Mouse (Mus musculus) urinary bladder, postnatal 10 days (tissue): ENCODE data around the gene Repin1.
"Not testable (repeated sequence)": the region's sequence is repeated elsewhere in the genome, so short reads cannot be mapped to it uniquely, and the experiment has no call there.

Experiments used
- DNase-seq: peaks from one replicate; pipeline ENCODE4 v3.0.0; 2022; ENCODE audit warnings: low spot score

Gene Repin1

DNA sequence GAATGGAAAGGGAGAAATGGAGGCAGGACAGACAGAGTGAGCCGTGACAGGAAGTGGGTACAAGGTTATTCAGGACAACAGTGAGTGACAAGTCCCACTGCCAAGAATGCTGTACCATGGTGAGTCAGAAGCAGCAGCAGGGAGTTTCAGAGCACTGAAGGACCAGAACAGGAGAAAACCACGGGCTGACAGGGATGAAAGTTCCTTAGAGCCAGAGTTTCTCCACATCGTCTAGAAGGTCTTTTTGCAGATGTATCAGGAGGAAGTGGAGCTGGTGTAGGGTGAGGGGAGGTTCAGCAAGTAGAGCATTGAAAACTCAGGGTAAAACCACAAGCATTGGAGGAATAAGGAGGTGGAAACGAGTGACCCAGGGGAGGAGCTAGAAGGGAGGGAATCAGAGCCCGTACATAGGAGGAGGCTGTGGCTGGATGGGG lies 14.5 kb upstream of the Repin1 start:
- no peak for DNase-seq

DNA sequence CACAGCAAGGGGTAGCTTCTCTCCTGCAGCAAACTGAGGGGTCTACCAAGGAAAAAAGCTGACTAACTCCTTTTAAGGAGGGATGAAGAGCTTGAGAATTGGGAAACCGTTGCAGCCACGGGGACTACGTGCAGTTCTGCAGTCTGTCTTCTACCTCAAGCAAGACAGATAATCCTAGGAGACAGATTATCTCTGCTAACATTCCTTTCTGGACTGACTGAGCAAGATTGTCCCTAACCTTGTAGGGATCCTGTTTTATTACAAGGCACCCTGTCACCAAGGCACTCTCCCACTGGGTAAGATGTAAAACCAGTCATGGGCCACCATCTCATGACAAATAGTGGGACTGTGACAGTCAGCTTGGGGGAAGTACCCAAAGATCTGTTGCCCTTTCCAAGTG lies 12.4 kb upstream of the Repin1 start:
- DNase-seq: no peak

DNA sequence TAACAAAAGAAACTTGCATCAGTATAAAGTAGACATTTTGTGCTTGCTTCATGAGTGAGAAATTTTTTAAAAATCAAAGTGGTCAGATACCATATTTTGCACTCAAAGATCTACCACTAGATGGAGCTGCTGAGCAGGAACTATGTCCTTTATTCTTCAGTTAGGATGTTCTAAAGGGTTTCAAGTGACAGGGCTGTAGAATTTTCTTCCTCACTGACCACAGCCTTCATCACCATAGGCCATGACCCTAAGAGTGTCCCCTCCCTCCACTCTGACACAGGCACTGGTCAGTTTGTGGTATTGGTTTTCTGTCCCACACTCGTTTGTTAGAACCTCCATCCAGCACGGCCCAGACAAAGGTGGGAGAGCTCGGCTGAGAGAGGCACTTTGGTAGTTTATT lies 11.6 kb upstream of the Repin1 start:
- DNase-seq: no peak

DNA sequence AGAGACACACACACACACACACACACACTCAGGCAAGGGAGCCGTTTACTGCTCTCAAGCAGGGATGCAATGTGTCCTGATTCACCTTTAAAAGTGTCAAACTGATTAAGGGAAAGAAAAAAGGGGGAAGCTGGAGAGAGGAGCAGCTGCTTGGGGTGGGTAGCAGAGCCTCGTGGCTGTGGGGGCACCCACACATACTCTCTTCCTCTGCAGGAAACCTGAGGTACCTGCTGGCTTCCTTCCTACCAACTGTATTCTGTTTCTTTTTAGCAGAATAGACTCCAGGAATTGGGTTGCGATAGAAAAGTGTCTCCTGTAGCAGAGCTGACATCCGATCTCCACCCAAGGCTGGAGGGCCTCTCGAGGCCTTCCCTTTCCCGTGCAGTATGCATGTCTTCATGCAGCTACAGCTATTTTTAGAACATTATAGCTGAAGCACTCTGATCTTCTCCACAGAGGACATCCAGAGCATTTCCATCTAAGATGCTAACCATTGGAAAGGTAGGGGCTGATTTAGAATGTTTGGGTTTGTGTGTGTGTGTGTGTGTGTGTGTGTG lies 4.4 kb upstream of the Repin1 start, which contains the start of gene Gm45021:
Gene Gm45021, plus strand, starts transcription at position 417 of the 557 bp plus-strand sequence.
- DNase-seq: no peak

DNA sequence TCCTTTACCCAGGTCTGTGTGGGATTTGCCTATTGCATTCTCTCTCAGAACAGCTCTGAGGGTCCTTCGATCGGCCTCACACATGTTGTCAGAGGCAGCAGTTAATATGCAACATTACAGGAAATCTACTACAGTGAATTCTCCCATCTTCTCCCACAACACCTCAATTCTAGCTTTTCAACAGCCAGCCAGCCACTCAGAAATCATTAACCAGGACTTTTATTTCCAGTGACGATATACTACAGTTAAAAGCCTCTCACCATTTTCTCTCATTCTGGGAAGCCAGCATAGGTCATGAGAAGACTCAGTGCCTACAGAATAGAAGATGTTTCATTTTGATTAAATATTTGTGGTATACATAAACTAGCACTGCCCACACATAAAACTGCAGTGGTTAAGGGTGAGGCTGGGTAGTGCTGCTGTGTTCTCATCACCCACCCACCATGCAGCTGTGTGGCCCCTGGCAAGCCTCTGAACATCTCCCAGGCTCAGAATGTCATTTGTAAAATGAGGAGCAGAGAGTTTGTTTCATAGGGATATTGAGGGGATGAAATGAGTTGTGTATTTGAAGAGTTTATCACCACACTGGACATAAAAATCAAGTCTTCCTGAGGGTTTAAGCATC lies 2.4 kb upstream of the Repin1 start:
- no peak for DNase-seq

DNA sequence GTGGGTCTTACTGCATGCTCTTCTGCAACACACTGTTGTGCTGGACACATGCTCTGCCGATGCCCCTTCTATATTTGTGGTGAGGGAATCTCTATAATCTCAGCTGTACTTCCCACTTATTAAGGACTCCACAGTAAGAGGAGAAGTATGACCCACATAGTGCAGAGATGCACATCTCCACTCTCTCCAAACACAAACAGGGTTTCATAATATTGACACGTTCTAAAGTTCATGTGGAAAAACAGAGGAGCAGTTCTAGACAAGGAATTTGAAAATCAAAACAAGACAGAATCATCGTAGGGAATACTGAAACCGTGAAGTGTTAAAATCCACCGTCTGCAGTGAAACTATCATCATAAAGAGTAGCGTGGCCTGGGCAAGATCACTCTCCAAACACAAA lies 1.8 kb upstream of the Repin1 start:
- no peak for DNase-seq

DNA sequence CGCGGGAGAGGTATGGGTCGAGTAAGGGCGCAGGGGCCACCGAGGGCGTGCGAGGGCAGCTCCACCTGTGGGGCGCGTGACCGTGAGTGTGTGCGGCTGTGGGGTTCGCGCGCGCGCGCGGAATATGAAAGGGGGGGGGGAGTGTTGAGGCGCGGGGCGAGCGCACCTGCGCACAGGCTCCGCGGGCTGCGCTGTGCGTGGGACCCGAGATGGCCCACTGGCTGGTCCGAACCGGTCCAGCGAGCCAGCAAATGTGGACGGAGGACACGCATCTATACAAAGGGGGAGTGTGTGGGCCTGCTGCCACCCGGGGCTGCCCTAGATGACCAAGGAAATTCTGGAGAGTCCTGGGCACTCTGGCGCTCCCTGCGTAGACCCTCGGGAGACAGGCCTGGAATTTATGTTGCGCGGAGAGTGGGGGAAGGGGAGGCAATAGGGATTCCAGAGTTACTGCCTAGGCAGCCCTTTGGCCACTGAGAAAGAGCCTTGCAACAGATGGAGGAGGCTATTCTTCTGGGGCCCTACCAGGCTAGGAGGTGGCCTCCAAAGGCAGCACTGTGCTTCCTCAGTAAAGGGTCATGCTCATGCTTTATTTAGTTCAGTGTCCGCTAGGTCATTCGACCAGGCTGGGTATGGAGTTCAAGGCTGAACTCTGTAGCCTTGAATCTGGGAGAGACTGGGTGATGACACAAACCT lies 508 bp downstream of the Repin1 start:
- DNase-seq: no peak

DNA sequence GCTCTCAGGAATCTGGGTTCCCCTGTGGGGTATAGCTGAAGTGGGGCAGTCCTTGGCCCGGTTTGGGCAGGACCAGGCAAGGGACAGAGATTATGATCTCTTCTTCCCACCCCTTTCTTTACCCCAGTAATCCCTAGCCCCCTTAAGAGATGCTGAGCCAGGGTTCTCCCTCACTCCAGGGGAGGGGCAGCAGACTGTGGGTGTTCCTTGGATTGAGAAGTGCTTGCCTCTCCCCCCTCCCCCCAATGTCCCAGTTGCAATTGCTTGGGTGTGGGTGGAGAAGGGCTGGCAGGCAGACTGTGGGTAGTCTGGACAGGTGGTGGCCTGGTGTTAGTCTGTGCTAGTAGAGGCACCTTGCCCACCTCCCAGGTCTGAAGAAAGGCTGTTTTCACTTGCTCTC lies 1.6 kb downstream of the Repin1 start:
- DNase-seq: no peak

DNA sequence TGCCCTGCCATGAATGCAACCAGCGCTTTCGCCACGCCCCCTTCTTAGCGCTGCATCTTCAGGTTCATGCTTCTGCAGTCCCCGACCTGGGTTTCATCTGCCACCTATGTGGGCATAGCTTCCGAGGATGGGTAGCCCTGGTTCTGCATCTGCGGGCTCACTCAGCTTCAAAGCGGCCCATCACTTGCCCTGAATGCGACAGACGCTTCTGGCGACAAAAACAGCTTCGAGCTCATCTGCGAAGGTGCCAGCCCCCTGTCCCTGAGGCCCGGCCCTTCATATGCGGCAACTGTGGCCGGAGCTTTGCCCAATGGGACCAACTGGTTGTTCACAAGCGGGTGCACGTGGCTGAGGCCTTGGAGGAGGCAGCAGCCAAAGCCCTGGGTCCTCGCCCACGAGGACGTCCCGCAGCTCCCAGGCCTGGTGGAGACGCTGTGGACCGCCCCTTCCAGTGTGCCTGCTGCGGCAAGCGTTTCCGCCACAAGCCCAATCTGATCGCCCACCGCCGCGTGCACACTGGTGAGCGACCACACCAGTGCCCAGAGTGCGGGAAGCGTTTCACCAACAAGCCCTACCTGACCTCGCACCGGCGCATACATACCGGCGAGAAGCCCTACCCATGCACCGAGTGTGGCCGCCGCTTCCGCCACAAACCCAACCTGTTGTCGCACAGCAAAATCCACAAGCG lies 3.0 kb downstream of the Repin1 start:
- DNase-seq: no peak

DNA sequence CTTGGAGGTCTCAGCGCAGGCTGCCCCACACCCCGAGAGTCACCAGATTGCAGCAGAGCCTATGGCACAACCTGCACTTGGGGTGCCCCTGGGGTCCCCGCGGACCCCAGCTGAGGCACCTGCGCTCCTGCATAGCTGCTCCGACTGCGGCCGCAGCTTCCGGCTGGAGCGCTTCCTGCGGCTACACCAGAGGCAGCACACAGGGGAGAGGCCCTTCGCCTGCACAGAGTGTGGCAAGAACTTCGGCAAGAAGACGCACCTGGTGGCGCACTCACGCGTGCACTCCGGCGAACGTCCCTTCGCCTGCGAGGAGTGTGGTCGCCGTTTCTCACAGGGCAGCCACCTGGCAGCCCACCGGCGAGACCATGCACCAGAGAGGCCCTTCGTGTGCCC lies 3.5 kb downstream of the Repin1 start:
- DNase-seq: no peak

DNA sequence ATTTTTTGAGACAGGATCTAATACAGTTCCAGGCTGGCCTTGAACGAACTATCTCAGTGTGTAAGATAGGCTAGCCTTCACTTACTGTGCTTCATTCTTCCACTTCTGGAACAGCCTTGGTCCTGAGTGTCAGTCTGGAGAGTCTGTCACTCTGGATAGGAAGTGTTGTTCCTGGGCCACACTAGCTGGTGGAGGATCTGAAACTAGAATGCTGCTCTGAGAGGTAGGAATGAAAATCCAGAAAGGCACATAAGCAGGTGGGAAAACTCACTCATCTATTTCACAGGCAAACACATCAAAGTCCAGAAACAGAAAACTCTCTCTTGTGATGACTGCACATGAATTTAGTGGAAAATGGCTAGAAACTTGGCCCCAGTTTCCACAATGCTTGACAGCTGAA lies 6.9 kb downstream of the Repin1 start:
- no peak for DNase-seq

DNA sequence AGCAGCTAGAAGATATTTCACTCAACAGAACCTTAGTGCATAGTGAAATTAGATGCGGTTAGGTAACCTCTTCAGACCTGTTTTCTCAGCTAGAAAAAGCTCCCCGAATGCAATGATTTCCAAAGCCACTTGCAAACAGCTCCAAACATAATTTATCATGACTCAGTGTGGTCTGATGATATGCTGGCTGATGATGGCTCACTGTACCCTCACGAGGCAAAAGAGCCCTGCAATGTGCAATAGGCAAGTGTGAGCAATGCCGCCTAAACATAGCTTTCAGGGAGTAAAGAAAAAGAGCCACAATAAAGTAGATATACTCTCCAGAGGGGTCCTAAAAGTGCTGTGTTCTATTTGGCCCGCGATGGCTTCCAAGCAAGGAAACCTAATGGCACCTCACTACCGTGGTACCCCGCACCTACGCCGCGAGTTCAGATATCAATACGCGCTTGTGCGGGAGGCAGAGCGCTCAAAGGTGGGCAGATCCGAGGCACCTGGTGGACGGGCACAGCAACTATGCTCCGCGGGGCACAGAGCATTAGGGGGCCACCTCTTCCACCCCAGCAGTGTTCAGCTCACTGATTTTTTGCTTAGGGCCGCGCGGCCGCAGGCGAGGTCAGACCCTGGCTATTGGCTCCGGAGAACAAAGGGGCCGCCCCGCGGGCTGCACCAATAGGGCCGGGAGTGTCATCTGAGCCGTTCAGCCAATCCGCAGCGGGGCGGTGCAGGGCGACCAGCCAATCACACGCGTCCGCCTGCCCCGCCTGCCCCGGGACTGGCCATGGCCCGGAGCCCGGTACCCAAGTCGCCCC lies 7.8 kb downstream of the Repin1 start, which contains the start of gene Zfp775:
Gene Zfp775, plus strand, starts transcription at position 793 of the 809 bp plus-strand sequence.
- DNase-seq: peak; percentile 85

DNA sequence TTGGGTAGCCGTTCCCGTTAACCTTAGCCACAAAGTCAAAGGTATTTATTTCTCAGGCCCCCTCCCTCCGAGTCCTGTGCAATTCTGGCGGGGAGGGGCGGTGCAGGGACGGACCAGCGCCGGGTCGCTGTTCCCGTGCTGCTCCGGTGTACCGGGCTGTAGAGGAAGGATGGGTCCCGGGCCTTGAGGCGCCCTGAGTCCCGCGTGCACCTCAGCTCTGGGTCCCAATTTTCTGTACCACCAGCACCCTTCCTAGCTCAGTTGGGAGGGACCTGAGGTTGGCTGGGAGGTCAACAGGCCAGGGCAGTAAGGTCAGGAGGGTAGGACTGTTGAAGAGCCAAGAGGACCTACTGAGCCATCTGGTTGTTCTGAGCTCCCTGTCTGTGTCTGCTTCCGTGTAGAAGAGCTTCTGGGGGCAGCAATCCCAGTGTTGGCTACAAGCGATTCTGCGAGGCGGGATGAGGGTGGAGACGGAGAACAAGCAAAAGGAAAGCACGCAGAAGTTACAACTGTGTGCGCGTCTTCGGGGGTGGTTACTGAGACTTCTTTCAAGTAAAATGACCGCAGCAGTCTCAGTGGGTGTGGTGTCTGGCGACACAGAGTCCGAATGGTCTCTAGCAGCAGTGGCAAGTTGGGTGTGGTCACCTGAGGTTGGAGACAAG lies 8.5 kb downstream of the Repin1 start:
- DNase-seq: no peak

DNA sequence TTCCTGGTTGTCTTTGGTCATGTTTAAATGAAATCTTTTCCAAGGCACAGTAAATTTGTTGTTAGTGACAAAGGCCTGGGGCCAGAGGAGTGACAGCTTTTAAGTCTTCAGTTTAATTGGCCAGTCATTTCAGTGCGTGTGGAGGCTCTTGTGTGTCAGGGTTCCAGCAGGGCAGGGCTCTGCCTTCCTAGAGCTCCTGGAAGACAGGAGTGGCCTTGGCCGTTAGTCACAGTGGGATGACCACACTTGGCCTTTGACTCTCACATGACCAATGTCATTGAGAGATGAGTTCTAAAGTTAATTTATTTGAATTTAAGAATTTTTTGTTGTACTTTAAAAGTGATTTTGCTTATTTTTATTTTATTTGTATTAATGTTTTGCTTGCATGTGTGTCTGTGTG lies 14.4 kb downstream of the Repin1 start:
- no peak for DNase-seq

DNA sequence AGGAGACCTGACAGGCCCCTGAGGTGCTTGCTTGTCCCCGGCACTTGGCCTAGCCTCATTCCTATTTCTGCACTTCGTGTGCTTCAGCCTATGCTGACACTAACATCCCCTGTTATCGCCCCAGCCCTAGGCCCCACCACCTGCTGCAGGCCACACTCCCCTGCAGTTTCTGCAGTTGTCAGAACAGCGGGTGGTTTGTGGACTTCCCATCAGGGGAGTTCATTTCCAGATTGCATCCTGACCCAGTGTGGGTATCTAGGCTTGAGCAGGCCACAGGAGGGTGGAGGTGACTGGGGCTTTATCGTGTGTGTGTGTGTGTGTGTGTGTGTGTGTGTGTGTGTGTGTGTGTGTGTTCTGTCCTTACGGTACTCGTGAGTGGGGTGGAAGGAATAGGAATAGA lies 15.8 kb downstream of the Repin1 start:
- DNase-seq: no peak

DNA sequence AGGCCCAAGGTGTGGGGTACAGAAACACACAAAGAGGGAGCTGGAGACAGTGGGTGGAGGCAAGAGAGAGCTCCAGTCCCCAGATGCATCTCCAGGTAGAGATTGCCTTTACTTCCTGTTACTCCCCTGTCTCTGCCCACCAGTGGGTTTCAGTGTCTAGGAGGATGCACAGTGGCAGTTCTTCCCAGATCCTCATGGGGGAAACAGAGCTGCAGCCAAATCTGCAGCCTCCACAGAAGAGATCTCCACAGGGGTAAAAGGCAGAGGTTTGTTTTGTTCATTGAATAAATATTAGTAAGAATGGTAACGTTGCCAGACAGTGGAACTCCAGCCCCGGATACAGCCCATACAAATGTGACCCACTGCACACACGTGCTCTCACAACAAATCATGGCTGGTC lies 17.0 kb downstream of the Repin1 start:
- DNase-seq: no peak

DNA sequence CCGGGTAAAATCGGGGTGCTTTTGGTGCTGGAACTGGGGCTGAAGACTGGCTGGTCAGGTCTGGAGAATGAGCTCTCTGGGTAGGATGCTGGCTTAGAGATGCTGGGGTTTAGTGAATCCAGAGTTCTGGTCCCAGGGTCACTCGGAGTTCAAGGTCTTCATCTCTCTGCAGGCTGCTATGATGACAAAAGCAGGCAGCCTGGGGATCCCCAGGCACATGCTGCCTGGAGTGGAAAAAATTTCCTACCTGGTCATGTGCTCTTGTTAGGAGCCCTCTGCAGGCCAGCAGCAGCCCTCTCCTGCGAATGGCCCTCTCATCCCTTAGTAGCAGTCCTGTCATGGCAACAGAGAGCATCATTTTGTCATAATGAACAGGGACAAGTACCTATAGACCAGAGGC lies 19.8 kb downstream of the Repin1 start:
- no peak for DNase-seq

DNA sequence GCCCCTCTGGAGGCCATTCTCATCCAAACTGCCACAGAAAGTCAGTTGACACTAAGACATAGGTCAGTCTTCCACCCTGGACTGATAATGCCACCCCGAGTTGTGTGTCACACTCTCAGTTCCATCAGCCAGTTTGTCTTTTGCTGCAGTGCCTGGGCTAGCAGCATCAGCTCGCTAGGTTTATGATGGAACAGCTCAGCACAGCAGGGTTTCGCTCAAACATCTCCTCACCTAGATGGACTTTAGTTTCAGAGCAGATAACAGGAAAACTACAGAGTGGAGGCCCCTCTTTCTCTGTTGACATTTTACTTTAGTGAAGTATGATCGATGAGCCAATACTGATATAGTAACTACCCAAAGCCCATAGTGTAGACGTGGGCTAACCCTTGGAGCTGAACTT lies 21.1 kb downstream of the Repin1 start:
- DNase-seq: no peak

DNA sequence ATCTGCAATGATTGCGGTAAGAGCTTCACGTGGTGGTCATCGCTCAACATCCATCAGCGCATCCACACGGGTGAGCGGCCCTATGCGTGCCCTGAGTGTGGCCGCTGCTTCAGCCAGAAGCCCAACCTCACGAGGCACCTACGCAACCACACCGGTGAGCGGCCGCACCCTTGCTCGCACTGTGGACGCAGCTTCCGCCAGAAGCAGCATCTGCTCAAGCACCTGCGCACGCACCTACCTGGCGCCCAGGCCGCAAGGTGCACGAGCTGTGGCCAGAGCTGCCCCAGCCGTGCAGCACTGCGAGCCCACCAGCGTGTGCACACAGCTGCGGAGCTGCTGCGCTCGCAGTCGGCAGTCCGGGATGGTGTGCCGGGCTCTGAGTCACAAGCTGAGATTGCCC lies 26.3 kb downstream of the Repin1 start:
- no peak for DNase-seq

DNA sequence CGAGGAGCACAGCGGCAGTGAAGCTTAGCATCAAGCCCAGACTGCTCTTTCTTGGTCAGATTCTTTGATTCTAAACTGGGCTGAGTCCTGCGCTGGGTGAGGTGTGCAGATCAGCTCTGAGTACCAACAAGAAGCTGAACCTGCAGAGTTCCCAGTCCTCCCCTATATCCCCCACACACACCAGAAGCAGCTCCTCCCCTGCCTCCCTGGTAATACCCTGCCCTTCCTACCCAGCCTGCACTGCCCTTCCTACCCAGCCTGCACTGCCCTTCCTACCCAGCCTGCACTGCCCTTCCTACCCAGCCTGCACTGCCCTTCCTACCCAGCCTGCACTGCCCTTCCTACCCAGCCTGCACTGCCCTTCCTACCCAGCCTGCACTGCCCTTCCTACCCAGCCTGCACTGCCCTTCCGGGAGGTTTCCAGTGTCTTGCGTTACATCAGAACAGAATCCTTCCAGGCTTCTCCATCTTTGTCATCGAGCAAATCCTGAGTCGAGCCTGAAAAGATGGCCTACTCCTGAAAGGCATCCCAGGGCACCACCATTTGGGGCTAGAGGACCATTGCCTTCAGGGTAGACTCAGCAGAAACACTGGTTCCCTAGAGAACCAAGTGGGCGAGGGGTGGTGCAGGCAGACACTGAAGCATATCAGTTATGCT lies 28.6 kb downstream of the Repin1 start:
- not testable (repeated sequence) for DNase-seq

DNA sequence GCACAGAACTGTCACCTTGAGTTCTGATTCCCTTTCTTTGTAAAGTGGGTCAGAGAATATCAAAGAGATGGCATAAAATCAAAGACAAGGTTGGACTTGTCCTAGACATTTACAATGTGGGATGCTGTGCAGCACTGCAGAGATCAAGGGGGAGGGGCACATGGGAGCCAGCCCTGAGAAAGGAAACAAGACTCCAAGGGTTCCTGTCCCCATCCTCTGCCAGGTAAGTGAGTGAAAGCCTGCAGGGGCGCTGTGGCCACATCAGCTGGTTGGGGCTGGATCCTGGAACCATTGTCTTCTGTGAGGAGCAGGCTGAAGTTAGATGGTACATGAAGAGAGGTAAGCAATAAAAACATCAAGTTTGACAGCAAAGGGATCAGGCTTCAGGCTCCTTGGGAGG lies 29.8 kb downstream of the Repin1 start:
- DNase-seq: no peak
